Mouse (Mus musculus): ENCODE measurements around the gene Olfr1369-ps1.
"Not testable (repeated sequence)": the region's sequence is repeated elsewhere in the genome, so short reads cannot be mapped to it uniquely, and the experiment has no call there.

Olfr1369-ps1 gene

GRCm38 (mm10) chr13:21111183-21111582 is at the start of gene Olfr1369-ps1:
TSS of gene Olfr1369-ps1 (plus strand) at chr13:21111483.
- DNase-seq, result not testable (repeated sequence)

- DNase-seq, result no peak
Observed at GRCm38 (mm10) chr13:21066021-21066420, 45.3 kb upstream of the Olfr1369-ps1 start.

GRCm38 (mm10) chr13:21074847-21075246 is 36.4 kb upstream of the Olfr1369-ps1 start, which contains the start of gene Olfr1370:
TSS of gene Olfr1370 (minus strand) at chr13:21074947.
- no peak for DNase-seq

GRCm38 (mm10) chr13:21082686-21083085 is 28.6 kb upstream of the Olfr1369-ps1 start:
- peak; percentile 11 for DNase-seq

- no peak for DNase-seq
Observed at GRCm38 (mm10) chr13:21109759-21110158, 1.5 kb upstream of the Olfr1369-ps1 start.

GRCm38 (mm10) chr13:21110441-21110840 is 842 bp upstream of the Olfr1369-ps1 start:
- DNase-seq, result no peak

GRCm38 (mm10) chr13:21114121-21114520 is 2.8 kb downstream of the Olfr1369-ps1 start:
- DNase-seq, result no peak

GRCm38 (mm10) chr13:21129339-21129738 is 18.1 kb downstream of the Olfr1369-ps1 start, which contains the start of gene Olfr263:
TSS of gene Olfr263 (plus strand) at chr13:21129639.
- DNase-seq, result not testable (repeated sequence)

GRCm38 (mm10) chr13:21142421-21142820 is 31.1 kb downstream of the Olfr1369-ps1 start:
- DNase-seq, result no peak

- DNase-seq, result no peak
Observed at GRCm38 (mm10) chr13:21145767-21146166, 34.5 kb downstream of the Olfr1369-ps1 start, which contains the start of gene Olfr1368. TSS of gene Olfr1368 (minus strand) at chr13:21145867.

GRCm38 (mm10) chr13:21155888-21156287 is 44.6 kb downstream of the Olfr1369-ps1 start:
- no peak for DNase-seq

GRCm38 (mm10) chr13:21158071-21158470 is 46.8 kb downstream of the Olfr1369-ps1 start:
- no peak for DNase-seq

GRCm38 (mm10) chr13:21158785-21159474 is 47.6 kb downstream of the Olfr1369-ps1 start:
- peak; percentile 83 for DNase-seq

GRCm38 (mm10) chr13:21159475-21159819 is 48.2 kb downstream of the Olfr1369-ps1 start:
- DNase-seq, result no peak

- no peak for DNase-seq
Observed at GRCm38 (mm10) chr13:21160041-21160511, 48.8 kb downstream of the Olfr1369-ps1 start.

- DNase-seq, result peak; percentile 85
Observed at GRCm38 (mm10) chr13:21160657-21161590, 49.6 kb downstream of the Olfr1369-ps1 start.

GRCm38 (mm10) chr13:21161591-21161990 is 50.3 kb downstream of the Olfr1369-ps1 start:
- DNase-seq, result no peak

- no peak for DNase-seq
Observed at GRCm38 (mm10) chr13:21162591-21162990, 51.3 kb downstream of the Olfr1369-ps1 start.

GRCm38 (mm10) chr13:21166936-21167909 is 55.9 kb downstream of the Olfr1369-ps1 start:
- DNase-seq, result peak; percentile 64

- no peak for DNase-seq
Observed at GRCm38 (mm10) chr13:21167910-21168300, 56.6 kb downstream of the Olfr1369-ps1 start.

- no peak for DNase-seq
Observed at GRCm38 (mm10) chr13:21168371-21169011, 57.2 kb downstream of the Olfr1369-ps1 start.

All from kidney, adult 11 months (tissue).